Mouse (Mus musculus) frontal cortex, postnatal 10 days (tissue): ENCODE measurements around the gene Ppm1g.
A peak's percentile ranks its signal among the peaks of the same experiment; 100 is the strongest.

Source experiments
- DNase-seq, 2 experiments: peaks; one replicate each; pipeline ENCODE4 v3.0.0; 2022; ENCODE audit warnings: low spot score in 2 of 2, mixed read lengths in 1 of 2

Ppm1g gene

DNA sequence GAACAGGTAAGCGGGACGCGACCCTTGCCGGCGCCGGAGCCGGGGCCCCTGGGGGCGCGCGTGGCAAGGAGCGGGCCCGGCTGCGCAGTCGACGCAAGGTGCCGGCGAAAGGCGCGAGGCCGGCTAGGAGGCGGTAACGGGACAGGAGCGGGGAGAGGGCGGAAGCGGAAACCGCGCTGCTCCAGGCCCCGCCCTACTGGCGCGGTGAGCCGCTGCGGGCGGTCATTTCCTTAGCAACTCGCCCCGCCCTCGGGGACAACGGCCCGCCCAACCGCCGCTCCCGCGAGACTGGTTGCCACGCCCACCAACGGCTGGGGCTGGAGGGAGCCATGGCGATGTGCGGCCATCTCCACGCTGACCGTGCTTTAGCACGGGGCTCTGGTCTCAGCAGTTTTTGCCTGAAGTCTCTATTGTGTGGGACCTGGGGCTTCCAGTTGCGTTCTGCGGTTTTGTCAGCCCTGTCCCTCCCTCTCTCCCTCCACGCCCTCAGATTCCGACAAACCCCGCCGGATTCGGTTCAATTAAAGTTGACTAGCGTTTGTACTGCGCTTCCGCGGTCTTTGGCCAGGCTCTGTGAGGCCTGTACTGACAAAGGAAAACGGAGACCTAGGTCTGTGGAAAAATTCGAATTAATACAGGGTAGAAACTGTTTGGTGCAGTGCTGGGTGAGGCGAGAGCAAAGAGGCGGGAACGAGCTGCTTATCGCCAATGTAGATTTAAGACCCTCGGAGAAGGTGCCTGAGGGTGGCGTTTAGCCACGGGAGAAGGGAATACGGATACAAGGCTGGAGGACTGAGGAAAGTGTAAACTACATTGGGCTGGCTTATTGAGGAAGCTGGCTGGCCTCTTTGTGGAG, at the start of gene Ppm1g:
Gene Ppm1g, minus strand, starts transcription at position 240 of the 856 bp plus-strand sequence.
- peak; percentile 92 to 96 for DNase-seq

DNA sequence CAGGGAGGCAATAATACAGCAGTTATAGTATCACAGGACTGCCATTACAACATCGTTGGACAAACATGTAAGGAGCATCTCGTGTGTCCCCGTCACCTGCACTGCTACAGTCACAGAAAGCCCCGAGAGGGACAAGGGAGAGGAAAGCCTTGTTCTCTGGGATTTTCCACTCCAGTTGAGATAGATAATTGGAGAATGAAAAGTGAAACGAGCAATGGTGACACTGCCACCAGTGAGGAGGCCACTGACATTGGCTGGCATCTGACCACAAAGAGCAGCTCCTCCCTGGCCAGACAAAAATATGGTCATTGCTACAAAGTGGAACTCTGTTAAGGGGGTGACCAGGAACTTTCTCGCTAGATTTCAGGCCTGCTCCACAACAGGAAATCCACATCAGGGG, 47.2 kb upstream of the Ppm1g start:
- no peak for DNase-seq

DNA sequence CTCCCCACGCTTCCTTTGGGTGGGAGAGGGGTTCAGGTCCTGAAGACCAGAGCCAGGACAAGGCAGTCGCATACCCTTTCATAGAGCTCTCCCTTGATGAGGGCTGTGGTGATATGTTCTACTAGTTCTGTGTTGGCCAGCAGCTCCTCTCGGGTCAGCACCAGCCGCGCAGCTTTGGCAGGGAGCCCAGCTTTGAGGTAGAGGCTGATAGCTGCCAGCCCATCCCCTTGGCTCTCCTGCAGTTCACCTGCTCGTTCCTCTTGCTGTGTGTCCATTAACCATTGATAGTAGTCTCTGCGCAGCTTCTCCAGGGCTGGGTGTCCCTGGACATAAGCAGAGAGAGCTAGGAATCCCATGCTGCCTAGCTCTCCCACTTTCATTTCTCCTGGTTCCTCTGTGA, 45.6 kb upstream of the Ppm1g start:
- no peak for DNase-seq

DNA sequence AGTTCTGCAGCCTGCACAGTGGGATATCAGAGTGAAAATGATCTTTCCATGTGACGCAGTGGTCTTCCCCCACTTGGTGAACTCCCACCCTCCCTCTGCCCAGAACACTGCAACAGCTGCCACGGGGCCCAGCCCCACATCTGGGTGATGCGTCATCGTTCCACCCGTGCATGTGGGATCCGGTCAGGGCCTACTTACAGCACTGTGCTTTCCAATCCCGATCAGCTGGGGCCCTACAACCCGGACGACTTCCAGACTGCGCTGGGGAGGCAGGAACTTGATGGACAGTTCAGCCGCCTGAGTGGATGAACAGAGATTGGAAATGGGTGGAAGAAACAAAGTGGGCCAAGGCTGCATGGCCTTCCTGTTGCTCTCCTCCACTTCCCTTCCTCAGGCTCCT, 37.1 kb upstream of the Ppm1g start:
- DNase-seq, result no peak

DNA sequence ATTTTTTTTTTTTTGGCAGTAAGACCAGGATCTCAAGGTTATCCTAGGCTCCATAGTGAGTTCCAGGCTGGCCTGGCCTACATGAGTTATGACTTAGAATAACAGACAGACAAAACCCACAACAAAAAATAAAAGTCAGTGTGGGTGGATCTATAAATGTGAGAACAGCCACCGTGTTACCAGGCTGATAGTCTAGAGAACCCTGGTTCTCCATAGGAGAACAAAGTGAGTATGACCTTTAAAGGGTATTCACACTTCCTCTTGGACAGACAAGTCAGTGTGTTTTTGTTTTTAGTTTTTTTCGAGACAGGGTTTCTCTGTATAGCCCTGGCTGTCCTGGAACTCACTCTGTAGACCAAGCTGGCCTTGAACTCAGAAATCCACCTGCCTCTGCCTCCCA, 35.5 kb upstream of the Ppm1g start:
- no peak for DNase-seq

DNA sequence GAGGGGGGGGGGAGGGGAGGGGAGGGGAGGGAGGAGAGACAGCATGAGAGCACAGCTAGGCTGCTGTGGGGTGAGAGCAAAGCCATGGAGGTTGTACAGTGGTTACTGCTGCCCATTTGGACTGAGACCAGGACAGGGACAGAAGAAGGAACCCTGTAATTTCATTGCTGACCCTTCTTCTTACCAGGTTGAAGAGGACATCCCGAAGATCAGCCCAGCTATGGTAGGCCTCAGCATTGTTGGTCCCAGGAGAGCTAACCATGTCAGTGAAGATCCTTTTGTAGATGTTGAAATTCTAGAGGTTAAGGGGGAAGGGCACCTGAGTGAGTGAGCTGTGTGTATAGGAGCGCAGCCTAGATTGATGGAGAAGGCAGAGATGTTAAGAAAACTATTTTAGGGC, 34.9 kb upstream of the Ppm1g start:
- DNase-seq, result no peak

DNA sequence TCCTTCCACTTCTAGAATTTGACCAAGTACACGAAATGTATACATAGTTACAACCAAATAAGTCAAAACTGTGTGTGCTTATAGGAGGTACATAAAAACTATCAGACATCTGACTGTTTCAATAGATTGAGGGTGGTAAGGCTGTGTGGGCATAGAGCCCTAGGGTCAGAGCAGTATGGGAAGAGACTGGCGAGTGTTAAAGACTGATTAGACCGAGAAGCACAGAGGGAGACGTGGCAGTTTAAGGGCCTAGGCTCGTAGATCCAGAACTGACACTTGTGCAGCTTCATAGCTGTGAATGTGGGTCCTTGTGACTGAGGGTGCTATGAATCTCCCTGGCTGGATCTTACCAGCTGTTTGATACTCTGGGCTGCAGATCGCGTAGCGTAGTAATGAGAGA, 34.4 kb upstream of the Ppm1g start:
- no peak for DNase-seq

DNA sequence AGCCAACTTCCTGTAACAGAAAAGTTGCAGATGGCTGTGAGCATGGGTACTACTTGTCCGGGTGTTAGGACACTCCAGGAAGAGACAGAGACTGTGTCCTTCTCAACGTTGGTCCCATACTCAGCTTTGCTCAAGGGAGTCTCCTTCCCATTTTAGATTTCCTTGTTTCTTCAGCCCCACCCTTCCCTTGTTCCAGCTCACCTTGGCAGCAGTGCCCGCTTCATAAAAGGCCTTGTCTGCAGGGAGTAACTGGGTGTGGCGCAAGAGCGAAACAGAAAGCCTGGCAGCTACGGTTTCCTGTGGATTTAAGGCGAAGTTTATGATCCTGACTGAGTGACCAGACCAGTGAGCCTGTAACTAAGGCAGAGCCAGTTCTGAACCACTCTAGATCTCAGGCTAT, 34.0 kb upstream of the Ppm1g start:
- no peak for DNase-seq

DNA sequence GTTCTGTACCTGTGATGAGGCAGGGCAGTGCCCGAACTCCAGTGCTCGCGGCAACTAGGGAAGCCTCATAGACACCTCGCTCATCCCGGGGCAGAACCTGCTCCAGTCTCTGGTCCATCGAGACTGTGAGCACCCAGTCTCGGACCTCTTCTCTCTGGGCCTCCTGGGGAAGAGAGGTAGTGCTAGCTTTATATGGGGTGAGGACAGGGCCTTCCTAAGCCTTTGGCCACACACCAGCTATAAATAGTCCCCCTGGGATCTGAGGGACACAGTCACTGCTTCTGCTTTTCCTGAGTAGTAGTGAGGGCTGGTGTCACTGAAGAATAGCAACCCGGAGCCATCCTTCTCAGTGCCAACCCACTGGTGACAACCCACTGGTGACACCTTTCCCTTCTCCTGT, 33.3 kb upstream of the Ppm1g start:
- no peak for DNase-seq

DNA sequence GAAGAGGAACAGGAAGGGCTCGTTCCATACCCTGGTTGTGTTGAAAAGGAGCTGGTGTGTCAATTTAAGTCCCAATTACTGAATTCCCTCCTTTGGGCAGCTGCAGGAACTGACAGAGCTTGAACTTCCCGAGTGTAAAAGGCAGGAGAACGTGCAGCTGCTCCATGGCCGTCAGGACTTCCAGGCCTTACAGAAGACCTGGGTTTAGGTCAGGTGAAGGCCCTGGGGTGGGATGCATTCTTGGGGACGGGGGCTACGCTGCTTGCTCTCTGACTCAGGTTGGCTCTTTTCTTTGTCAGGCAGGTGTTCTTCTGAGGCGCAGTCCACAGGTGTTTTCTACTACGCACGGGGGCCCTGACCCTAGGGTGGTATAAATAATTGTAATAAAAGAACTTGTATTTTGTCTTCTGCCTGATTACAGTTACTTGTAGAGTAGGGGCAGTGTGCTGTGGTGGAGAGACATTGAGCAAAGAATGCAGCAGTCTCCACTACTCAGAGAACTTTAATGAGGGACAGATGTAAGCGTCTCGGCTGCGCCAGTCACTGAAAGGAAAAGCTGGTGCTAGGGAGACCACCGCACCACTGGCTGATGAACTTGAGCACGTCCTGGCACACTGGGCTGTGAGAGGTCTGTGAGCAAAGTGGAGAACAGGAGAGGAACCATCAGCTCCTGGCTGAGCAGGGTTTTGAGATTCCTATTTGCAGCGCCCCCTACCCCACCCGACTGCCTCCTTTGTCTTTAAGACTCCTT, 32.5 kb upstream of the Ppm1g start:
- DNase-seq, result no peak

DNA sequence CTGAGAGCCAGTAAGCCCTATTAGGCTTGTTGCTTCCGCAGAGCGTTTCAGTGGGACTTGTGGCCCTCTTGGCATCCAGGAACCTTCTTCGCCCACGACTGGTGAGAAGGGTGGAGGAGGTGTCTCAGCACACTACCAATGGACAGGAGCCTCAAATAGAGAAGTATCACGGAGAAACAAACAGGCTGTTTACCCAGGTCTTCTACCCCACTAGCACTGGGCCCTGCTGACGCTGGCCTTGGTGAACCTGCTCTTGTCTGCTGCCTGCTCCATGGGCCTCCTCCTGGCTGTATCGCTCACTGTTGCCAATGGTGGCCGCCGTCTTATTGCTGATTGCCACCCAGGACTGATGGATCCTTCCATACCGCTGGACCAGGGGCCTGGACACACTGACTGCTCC, 31.7 kb upstream of the Ppm1g start:
- no peak for DNase-seq

DNA sequence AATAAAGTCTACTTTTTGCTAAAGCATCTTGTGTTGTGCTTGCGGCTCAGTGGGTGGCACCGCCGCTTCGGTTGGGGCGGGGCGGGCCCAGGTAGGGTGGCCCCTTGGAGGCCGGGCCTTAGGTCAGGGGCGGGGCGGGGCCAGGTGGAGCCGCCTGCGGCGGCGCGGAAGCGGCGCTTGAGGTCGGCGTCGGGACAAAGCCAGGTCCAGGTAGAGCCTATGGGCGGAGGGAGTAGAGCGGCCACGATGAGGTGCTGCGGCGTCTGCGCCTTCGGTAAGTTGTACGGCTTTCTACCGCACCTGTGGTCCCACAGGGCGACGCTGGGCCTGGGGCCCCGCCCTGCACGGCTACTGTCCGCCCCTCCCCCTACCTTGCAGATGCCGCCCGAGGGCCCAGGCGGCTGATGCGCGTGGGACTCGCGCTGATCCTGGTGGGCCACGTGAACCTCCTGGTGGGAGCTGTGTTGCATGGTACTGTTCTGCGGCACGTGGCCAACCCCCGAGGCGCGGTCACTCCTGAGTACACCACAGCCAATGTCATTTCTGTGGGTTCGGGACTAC, 31.1 kb upstream of the Ppm1g start, which contains the start of gene Krtcap3:
Gene Krtcap3, plus strand, starts transcription at position 151 of the 561 bp plus-strand sequence.
- DNase-seq, result peak in 1 of 2 experiments; percentile 37

DNA sequence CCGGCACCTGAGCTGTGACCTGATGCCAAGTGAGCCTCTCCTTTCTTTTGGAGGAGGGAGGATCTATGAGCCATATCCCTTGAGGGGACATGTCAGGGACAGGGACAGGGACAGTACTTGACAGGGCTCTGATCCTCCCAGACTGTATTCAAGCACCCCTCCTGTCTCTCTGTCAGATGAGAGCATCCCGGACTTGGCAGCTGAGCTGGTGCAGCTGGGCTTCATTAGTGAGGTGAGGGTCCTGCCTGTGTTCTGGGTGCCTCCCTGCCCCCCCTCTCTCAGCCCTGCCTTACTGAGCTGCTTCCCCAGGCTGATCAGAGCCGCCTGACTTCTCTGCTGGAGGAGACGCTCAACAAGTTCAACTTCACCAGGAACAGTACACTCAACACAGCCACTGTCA, 30.2 kb upstream of the Ppm1g start:
- no peak for DNase-seq

DNA sequence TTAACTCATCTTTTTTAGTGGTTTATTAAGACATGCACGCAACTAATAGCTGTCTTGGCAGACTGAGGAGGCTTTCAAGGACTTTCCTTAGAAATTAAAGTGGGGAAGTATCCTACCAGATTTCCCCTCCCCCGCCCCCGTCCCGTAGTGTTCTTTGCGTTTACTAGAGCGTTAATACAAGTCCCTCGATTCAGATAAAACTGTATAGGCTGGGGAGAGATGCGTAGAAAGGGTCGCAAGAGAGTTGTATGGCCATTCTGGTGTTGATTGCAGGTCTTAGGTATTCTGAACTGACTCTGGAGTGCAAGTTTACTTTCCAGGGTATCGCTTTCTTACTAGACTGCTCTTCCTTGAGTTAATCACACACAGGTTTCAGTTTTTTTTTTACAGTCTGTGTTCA, 21.7 kb upstream of the Ppm1g start:
- no peak for DNase-seq

DNA sequence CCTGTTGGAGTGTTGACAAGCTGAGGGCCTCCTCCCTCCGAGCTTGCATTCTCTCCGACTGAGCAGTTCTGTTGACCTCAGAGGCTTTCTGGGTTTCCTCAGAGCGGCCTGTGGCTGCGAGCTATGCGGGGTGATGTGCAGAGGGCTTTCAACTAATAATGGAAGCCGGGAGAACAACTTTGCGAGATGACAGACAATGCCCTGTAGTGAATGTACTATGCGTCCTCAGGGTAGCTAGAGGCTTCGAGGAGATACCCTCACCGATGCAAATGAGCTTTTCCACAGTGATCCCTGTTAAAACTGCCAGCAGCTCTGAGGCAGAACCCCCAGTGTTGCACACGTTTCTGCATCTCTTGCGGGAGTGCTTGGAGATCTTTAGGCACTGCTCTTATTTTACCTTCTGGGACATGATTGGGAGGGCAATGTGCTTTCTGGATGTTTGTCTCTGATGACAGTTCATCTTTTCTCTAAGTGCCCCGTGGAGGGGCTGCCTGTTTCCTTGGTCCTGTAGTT, 21.1 kb upstream of the Ppm1g start:
- DNase-seq, result no peak

DNA sequence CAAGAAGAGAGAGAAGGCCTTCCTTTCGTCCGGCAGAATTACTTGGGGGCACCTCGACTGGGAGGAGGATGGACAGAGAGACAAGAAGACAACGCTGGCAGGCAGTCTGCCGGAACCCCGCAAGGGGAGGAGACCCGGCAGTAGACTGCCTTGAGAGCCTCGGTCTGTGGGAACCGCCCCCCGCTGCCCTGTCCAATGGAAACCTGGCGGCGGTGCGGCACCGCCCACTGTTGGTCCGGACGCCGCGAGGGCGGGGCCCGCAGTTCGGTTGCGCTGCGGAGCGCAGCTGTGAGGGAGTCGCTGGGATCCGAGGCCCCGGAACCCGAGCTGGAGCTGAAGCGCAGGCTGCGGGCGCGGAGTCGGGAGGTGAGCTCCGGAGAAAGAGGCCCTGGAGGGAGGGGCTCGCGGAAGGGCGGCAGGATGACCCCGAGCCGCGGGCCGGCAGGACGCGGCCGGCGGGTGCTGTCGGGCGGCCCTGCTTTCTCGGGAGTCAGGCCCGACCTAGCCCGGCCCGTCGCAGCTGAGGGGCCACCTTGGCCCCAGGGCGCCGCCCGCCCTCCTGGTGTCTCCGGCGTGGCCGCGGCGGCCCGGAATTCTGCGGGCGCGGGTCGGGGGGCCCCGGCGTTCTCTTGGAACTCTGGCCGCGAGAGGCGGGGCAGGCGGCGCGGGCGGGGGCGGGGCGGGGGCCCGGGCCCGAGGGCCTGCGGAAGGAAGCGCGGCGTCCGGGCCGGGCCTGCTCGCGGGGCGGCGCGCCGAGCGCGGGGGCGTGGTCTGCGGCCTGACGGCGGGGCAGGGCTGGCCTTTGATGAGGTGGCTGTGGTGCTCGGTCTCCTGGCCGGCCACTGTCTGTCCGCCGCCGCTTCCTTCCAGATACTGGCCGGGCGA, 20.4 kb upstream of the Ppm1g start, which contains the start of the genes Nrbp1 and Gm9970:
Gene Nrbp1, plus strand, starts transcription at position 228 of the 885 bp plus-strand sequence.
Gene Gm9970, minus strand, starts transcription at position 596 of the 885 bp plus-strand sequence.
- peak; percentile 93 to 95 for DNase-seq

DNA sequence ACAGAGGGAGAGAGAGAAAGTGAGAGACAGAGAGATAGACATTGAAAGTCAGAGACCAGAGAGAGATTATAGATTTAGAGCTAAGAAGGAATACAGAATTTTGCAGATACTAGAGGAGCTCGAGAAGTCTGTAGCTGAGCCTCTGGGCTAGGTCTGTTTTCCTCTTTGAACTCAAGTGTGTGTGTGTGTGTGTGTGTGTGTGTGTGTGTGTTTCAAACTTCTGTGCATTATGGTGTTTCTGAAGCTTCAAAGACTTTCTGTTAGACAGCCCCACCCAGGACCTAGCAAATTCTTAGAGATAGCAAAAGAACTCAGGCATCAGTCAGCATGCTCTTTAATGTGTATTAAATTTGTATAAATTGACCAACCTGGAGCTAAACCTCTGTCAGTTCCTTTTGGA, 6.2 kb upstream of the Ppm1g start:
- no peak for DNase-seq

DNA sequence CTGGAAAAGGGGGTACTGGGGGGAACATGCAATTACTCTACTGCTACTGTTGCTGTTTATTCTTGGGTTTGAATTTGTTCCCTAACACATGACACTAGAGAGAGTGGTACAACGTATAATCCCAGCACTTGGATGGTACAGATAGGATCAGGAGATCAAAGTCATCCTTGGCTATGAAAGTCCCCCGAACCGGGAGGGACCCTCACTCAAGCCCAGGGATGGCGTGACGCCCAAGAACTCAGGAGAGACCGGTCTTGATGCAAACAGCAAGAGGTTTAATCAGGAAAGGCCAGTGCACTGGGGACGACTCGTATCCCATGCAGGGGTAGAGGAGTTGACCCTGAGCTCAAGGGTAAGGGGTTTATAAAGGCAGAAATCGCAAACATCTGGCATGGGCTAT, 2.2 kb upstream of the Ppm1g start:
- no peak for DNase-seq

DNA sequence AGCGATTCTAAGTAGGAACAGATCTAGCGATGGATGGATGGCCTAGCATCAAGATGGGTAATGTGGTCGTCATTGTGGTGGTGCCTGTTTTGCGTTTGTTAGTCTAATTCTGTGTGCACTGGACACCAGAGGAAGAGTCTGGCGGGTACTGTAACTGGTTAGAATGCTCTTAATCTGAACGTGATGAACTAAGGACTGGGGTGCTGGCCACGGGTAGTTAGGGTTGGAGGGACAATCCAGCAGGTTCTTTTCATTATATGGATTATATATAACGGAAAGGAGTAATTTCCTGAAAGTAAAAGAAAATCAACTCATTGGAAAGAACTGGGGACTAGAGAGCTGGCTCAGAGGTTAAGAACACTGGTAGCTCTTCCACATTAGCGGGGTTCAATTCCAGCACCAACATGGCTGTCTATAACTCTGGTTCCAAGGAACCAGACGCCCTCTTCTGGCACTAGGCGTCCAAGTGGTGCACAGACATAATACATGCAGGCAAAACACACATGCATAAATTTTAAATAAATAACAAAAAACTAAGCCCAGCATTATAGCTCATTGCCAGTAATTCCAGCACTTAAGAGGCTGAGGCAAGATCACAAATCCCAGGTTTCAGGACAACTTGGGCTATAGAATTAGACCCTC, 938 bp upstream of the Ppm1g start:
- peak in 1 of 2 experiments; percentile 32 for DNase-seq

DNA sequence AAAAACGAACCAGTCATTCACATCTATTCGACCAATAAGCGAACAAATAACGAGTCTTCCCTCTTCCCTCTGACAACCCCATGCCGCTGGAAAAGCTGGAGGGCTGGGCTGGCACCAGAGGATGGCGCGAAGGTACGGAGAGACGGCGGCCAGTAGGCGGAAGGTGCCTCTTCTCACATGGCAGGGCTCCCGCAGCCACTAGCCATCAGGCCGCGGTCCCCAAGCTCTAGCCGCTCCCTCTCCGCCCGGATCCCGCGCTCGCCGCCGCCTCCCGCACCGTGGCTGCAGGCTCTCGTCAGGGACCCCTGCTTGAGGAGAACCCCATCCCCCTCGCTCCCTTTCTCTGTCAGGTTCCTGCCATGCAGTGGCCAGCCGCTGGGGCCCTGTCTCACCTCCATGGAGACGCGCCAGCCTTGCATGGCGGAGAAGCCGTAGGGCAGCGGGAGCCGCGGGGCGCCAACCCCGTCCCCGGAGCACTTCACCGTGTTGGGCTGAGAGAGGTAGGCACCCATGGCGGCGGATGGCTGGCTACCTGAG, 508 bp downstream of the Ppm1g start:
- DNase-seq, result no peak
